Mouse (Mus musculus) layer of hippocampus, adult 2 months (tissue): ENCODE results near the gene Itpkb. TPM values are rescaled to one million over a fixed set of nuclear protein-coding genes. Genes with fewer than 3 reads are reported as not detected.
A peak's percentile ranks its signal among the peaks of the same experiment; 100 is the strongest.

Experiments
- DNase-seq, 2 experiments: peaks; one replicate each; pipeline ENCODE4 v3.0.0; 2022; ENCODE audit warnings: low spot score in 2 of 2
- H3K27ac ChIP-seq: fragments of 200-600 bp; 2 replicates; pipeline ENCODE4 v1.8.1; 2022
- H3K4me3 ChIP-seq: fragments of 200-600 bp; 2 replicates; pipeline ENCODE4 v1.8.1; 2022; ENCODE audit warnings: mild to moderate bottlenecking
- CTCF ChIP-seq: fragments of 200-600 bp; conservative IDR thresholded peaks from 2 replicates; pipeline ENCODE4 v1.8.1; 2022; ENCODE audit warnings: antibody characterized with exemption, mild to moderate bottlenecking, moderate library complexity
- total RNA-seq, 2 experiments: library from RNA; stranded (reverse); gene quantifications; 2 replicates each; pipeline ENCODE4 v1.2.3; 2021

Gene Itpkb
- total RNA-seq, 2 experiments from 2014 or later: 26.3 to 28.3 TPM

DNA sequence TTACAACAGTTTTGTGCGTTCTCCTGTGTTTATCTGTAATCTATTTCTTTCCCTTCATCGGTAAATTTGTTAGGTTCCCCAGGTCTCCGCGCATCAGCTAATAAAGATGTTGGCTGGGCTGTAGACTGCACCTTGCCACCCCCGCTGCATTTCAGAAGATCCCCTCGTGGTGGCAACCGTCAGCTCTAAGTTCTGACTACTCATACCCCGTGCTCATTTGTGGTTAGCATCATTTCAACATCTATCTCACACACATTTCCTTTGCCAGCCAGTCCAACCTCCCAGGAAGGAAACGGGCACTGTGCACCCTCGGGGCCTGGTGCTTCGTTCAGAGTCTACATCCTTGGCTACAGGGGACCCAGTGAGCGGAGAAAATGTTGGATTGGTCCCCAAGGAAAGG lies 101.5 kb downstream of the Itpkb start:
- peak; percentile 64 for TF ChIP-seq CTCF
- DNase-seq: peak in 1 of 2 experiments; percentile 32
- Histone ChIP-seq H3K4me3 (no peak overlapping the region), H3K27ac (peak overlapping the region; percentile 52; the same call in 1 of the 2 replicates)

GRCm38 (mm10) chr1:180433098-180433538 lies 102.8 kb downstream of the Itpkb start:
- no peak for DNase-seq
- TF ChIP-seq CTCF: no peak
- Histone ChIP-seq H3K27ac (peak overlapping the region; percentile 75), H3K4me3 (peak overlapping the region; percentile 21; the same call in 1 of the 2 replicates)

GRCm38 (mm10) chr1:180433796-180434566 lies 103.7 kb downstream of the Itpkb start:
- no peak overlapping the region for H3K4me3 ChIP-seq
- H3K27ac ChIP-seq: peak overlapping the region; percentile 75
- DNase-seq: peak; percentile 70 to 74
- TF ChIP-seq CTCF: peak; percentile 91

GRCm38 (mm10) chr1:180434925-180435324 lies 104.6 kb downstream of the Itpkb start:
- no peak for TF ChIP-seq CTCF
- peak overlapping the region; percentile 75 for H3K27ac ChIP-seq
- no peak for DNase-seq

DNA sequence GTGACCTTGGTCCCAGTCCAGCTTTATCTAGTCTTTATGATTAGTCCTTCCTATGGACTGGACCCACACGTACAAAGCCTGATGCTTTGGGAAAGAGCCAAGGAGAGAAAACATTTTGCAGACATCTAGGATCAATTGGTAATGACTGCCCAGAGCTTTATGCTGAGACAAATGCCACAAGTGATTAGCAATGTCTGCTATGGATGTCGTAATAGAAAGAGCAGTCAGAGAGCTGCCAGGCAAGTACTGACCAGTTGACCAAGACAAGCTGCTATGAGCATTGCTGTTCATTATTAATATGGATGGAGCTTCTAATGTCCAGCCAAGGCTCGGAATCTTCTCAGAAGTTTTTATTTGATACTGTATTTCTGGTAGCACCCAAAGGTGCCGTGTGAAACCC lies 109.2 kb downstream of the Itpkb start:
- Histone ChIP-seq H3K4me3 (no peak overlapping the region), H3K27ac (no peak overlapping the region)
- DNase-seq: no peak
- TF ChIP-seq CTCF: no peak

More at GRCm38 (mm10) chr1:180434925-180435324, 104.6 kb downstream of the Itpkb start:
- no peak overlapping the region for H3K4me3 ChIP-seq

GRCm38 (mm10) chr1:180444411-180444810 lies 114.1 kb downstream of the Itpkb start:
- no peak for DNase-seq
- no peak for TF ChIP-seq CTCF
- Histone ChIP-seq H3K27ac (peak overlapping the region; percentile 62), H3K4me3 (no peak overlapping the region)

DNA sequence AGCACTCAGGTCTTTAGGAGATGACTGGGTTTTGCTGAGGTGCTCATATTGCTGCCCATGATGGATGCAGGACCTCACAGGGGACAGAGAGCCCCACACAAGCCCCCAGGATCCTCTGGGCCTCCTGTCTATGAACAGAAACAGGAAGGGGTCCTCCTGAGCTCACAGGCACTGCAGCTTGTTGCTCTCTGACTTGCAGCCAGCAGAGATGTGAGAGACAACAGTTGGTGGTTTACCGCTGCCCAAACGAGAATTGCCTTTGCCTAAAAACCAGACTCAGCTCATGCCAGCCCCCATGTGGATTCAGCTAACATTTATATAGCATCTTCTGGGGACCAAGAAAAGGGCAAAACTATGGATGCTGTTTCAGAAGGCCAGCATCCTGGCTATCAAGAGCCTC lies 119.4 kb downstream of the Itpkb start:
- H3K4me3 ChIP-seq: no peak overlapping the region
- no peak for TF ChIP-seq CTCF

DNA sequence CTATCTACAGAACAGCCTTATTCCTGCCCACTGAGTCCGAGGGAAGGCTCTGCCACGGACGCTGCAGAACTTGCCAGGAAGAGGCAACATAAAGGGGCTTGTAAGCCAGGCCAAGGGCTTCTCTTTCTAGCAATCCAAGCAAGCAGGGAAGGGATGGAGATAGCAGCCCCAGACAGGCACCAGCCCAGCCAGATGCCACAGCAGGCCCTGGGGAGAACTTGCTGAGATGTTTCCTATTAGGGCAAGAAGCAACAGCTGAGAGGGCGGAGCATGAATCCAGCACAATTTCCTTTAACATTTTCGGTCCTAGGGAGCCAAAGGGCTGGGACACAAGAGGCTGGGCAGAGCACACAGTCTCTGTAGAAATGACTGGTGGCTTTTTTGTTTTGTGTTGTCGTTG lies 128.0 kb downstream of the Itpkb start:
- Histone ChIP-seq H3K27ac (peak overlapping the region; percentile 79), H3K4me3 (no peak overlapping the region)
- TF ChIP-seq CTCF: no peak
- DNase-seq: no peak

More for the DNA sequence above, 119.4 kb downstream of the Itpkb start:
- DNase-seq: no peak
- peak overlapping the region; percentile 53; the same call in 1 of the 2 replicates for H3K27ac ChIP-seq

- no peak overlapping the region for H3K4me3 ChIP-seq
- TF ChIP-seq CTCF: no peak
- DNase-seq: no peak
- H3K27ac ChIP-seq: peak overlapping the region; percentile 79
Observed at GRCm38 (mm10) chr1:180458680-180459079, 128.4 kb downstream of the Itpkb start.

- no peak for DNase-seq
- TF ChIP-seq CTCF: no peak
- Histone ChIP-seq H3K27ac (peak overlapping the region; percentile 88), H3K4me3 (no peak overlapping the region)
Observed at GRCm38 (mm10) chr1:180460721-180461120, 130.4 kb downstream of the Itpkb start.

DNA sequence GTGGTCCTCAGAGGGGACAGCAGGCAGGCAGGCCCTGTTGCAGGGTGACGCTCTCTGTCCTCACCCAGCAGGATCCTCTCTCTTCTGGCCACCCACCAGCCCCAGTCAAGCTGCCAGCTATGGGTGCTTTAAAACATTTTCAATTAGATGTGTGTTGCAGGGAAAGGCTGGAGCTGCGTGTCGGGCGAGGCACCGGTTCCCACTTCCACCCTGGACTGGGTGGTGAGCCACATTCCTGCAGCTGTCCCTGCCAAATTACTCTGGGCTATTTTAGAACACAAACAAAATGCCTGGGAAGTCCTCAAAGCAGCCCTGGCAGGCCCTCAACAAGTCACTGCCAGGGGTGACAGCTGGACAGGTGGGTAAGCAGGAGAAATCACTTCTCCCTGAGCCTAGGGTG lies 132.1 kb downstream of the Itpkb start:
- H3K27ac ChIP-seq: peak overlapping the region; percentile 88
- no peak overlapping the region for H3K4me3 ChIP-seq
- no peak for DNase-seq
- TF ChIP-seq CTCF: no peak

DNA sequence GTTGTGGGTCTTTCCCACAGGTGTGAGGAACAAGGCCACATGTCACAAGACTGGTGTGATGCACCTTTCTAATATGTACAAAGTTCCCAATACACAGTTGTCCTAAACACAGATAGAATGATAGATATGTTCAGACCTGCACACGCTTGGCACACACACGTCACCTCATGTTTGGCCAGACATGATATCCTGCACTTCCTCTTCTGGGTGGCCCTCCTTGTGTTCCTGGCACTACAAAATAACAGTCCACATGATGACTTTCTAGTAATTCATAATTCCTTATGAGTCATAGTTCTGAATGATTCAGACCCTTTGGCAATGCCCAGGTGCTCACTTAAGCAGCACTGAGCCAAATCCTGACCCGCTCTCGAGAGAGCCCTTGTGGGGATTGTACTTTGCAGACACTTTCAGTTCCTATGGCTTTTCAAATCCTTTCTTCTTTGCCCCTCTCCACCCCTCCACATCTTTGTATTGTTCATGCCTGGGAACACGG lies 132.7 kb downstream of the Itpkb start:
- no peak for TF ChIP-seq CTCF
- no peak overlapping the region for H3K4me3 ChIP-seq
- peak overlapping the region; percentile 88 for H3K27ac ChIP-seq
- no peak for DNase-seq

GRCm38 (mm10) chr1:180464357-180464756 lies 134.1 kb downstream of the Itpkb start:
- TF ChIP-seq CTCF: no peak
- peak in 1 of 2 experiments; percentile 72 for DNase-seq
- no peak overlapping the region for H3K4me3 ChIP-seq
- H3K27ac ChIP-seq: peak overlapping the region; percentile 88

DNA sequence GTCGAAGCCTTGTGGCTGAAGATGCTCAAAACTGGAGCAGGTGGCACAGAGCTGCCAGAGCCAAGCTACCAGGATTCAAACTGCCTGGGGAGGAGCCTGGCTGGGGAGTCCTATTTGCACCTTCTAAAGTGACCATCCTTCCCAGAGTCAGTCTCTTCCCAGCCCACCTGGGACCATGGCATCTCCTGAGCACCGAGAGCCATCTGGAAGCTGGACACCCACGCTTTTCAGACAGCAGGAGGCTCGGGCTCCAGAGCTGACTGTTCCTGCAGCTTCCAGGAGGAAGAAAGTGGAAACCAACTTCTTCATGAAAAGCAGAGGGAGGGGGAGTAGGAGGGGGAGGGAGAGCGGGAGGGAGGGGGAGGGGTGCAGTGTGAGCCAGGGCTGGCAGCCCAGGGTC lies 135.3 kb downstream of the Itpkb start:
- TF ChIP-seq CTCF: no peak
- peak overlapping the region; percentile 88 for H3K27ac ChIP-seq
- H3K4me3 ChIP-seq: peak overlapping the region; percentile 24; the same call in 1 of the 2 replicates
- peak; percentile 38 to 54 for DNase-seq
